Mouse (Mus musculus): ENCODE measurements around the gene Dnah12. TPM values are rescaled to one million over a fixed set of nuclear protein-coding genes. Genes with fewer than 3 reads are reported as not detected.
A peak's percentile ranks its signal among the peaks of the same experiment; 100 is the strongest.
"Not testable (repeated sequence)": the region's sequence is repeated elsewhere in the genome, so short reads cannot be mapped to it uniquely, and the experiment has no call there.

Gene Dnah12
- total and polyA plus RNA-seq, 3 experiments, result 0.04 to 0.10 TPM; not detected in 1

- H3K9ac ChIP-seq (ENCODE audit: control insufficient read depth, low read depth, low read length, poor library complexity, severe bottlenecking); H3K79me2 ChIP-seq (ENCODE audit: control insufficient read depth, insufficient read depth, low read length, poor library complexity); H3K27ac ChIP-seq (ENCODE audit: control insufficient read depth, low read depth, low read length); H3K9me3 ChIP-seq (replicated peaks; ENCODE audit: insufficient read depth, low read length); H3K4me3 ChIP-seq (ENCODE audit: control insufficient read depth in 1 of 2, insufficient read depth in 1 of 2, low read depth in 2 of 2, low read length in 2 of 2); H3K4me1 ChIP-seq (ENCODE audit: control insufficient read depth in 1 of 2, insufficient read depth in 2 of 2, low read length in 2 of 2); H3K36me3 ChIP-seq (ENCODE audit: control insufficient read depth in 1 of 2, insufficient read depth in 2 of 2, low read length in 2 of 2): not testable (repeated sequence)
- DNase-seq (ENCODE audit: low read depth, low spot score), result peak; percentile 41
- peaks cover 6 to 17% of the 10 kb centered on the region in 2 experiments for H3K27me3 ChIP-seq (ENCODE audit: control insufficient read depth in 1 of 2, insufficient read depth in 2 of 2, low read length in 2 of 2)
- TF ChIP-seq SMC3 (IDR thresholded peaks at IDR 0.05; ENCODE audit: low read depth, low read length) (peak; percentile 55), CTCF (IDR thresholded peaks at IDR 0.05 in 2 of 3, conservative IDR thresholded peaks at IDR 0.05 in 1 of 3; ENCODE audit: control insufficient read depth in 1 of 3, insufficient read depth in 1 of 3, low read depth in 2 of 3, low read length in 3 of 3, poor library complexity in 1 of 3, severe bottlenecking in 1 of 3) (peak in 2 of 3 experiments; percentile 18 to 42; a peak in 2 of 6 replicates), ZC3H11A (IDR thresholded peaks at IDR 0.05; ENCODE audit: low read depth, low read length) (peak; percentile 40), RAD21 (IDR thresholded peaks at IDR 0.05; ENCODE audit: low read depth, low read length) (peak; percentile 39)
These were observed 12.2 kb downstream of the Dnah12 start for GRCm38 (mm10) chr14:26705246-26705645.

DNA sequence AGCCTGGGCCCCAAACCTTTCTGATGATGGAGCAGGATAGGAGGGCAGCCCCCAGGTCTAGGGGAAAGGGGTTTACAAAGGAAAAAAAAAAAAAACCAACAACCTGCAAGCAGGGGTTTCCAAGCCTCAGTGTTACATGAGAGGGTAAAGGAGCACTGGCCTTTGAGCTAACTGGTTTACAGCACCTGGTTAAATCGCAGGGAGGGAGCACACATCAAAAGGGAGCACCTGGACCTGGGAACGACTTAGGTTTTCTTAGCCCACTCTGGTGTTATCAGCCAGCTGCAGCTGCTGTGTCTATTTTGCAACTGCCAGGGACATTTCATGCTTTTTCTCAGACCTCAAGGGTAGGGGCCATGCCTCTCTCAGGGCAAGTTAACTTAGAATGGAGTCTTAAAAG is 26.6 kb downstream of the Dnah12 start:
- H3K9ac ChIP-seq (ENCODE audit: control insufficient read depth, low read depth, low read length, poor library complexity, severe bottlenecking); H3K36me3 ChIP-seq (ENCODE audit: control insufficient read depth in 1 of 2, insufficient read depth in 2 of 2, low read length in 2 of 2); H3K27ac ChIP-seq (ENCODE audit: control insufficient read depth, low read depth, low read length); DNase-seq (ENCODE audit: low read depth, low spot score); H3K9me3 ChIP-seq (replicated peaks; ENCODE audit: insufficient read depth, low read length); H3K4me1 ChIP-seq (ENCODE audit: control insufficient read depth in 1 of 2, insufficient read depth in 2 of 2, low read length in 2 of 2); H3K79me2 ChIP-seq (ENCODE audit: control insufficient read depth, insufficient read depth, low read length, poor library complexity); H3K4me3 ChIP-seq (ENCODE audit: control insufficient read depth in 1 of 2, insufficient read depth in 1 of 2, low read depth in 2 of 2, low read length in 2 of 2): not testable (repeated sequence)
- peaks cover 4 to 14% of the 10 kb centered on the region in 2 experiments for H3K27me3 ChIP-seq (ENCODE audit: control insufficient read depth in 1 of 2, insufficient read depth in 2 of 2, low read length in 2 of 2)

DNA sequence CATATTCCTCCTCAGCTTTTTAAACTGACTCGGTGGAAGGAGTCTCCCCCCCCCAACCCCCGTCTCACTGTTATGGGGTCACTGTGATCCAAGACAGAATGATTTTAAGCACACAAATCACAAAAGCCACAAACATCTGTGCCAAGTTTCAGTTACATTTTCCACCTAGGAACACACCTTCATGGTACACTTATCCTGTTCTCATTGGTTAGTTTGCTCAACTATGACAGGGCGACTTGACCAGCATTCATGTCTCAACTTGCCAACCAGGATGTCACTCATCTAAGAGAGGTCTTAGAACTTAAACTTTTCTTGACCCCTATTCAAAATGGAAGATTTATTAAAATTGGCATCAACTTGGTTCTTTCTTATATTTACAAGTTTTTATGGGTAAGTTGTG is 31.8 kb downstream of the Dnah12 start:
- Histone ChIP-seq H3K79me2 (ENCODE audit: control insufficient read depth, insufficient read depth, low read length, poor library complexity) (no peaks in the 10 kb centered on the region), H3K27ac (ENCODE audit: control insufficient read depth, low read depth, low read length) (no peak overlapping the region), H3K4me3 (ENCODE audit: control insufficient read depth in 1 of 2, insufficient read depth in 1 of 2, low read depth in 2 of 2, low read length in 2 of 2) (no peak overlapping the region), H3K4me1 (ENCODE audit: control insufficient read depth in 1 of 2, insufficient read depth in 2 of 2, low read length in 2 of 2) (no peaks in the 10 kb centered on the region), H3K9ac (ENCODE audit: control insufficient read depth, low read depth, low read length, poor library complexity, severe bottlenecking) (no peak overlapping the region), H3K36me3 (ENCODE audit: control insufficient read depth in 1 of 2, insufficient read depth in 2 of 2, low read length in 2 of 2) (no peaks in the 10 kb centered on the region), H3K27me3 (ENCODE audit: control insufficient read depth in 1 of 2, insufficient read depth in 2 of 2, low read length in 2 of 2) (peaks cover 0 to 7% of the 10 kb centered on the region in 2 experiments), H3K9me3 (replicated peaks; ENCODE audit: insufficient read depth, low read length) (no peaks in the 10 kb centered on the region)
- DNase-seq (ENCODE audit: low read depth, low spot score), result no peak
- TF ChIP-seq GATA1 (IDR thresholded peaks at IDR 0.05; ENCODE audit: low read depth, low read length), result no peak
- no peak for TF ChIP-seq CTCF (IDR thresholded peaks at IDR 0.05 in 2 of 3, conservative IDR thresholded peaks at IDR 0.05 in 1 of 3; ENCODE audit: control insufficient read depth in 1 of 3, insufficient read depth in 1 of 3, low read depth in 2 of 3, low read length in 3 of 3, poor library complexity in 1 of 3, severe bottlenecking in 1 of 3)
- no peak for TF ChIP-seq UBTF (IDR thresholded peaks at IDR 0.05; ENCODE audit: borderline replicate concordance, insufficient read depth, low read depth, low read length)
- TF ChIP-seq MAZ (IDR thresholded peaks at IDR 0.05; ENCODE audit: low read depth, low read length), result no peak
- TF ChIP-seq POLR2AphosphoS2 (IDR thresholded peaks at IDR 0.05; ENCODE audit: low read length), result no peak
- no peak for TF ChIP-seq RAD21 (IDR thresholded peaks at IDR 0.05; ENCODE audit: low read depth, low read length)
- no peak for TF ChIP-seq TAL1 (IDR thresholded peaks at IDR 0.05; ENCODE audit: low read length)
- no peak for TF ChIP-seq EP300 (IDR thresholded peaks at IDR 0.05; ENCODE audit: low read depth in 1 of 2, low read length in 2 of 2)
- no peak for TF ChIP-seq JUND (IDR thresholded peaks at IDR 0.05; ENCODE audit: low read depth, low read length)
- no peak for TF ChIP-seq MYB (IDR thresholded peaks at IDR 0.05; ENCODE audit: low read depth, low read length)
- TF ChIP-seq SIN3A (IDR thresholded peaks at IDR 0.05; ENCODE audit: low read length), result no peak
- TF ChIP-seq TCF12 (IDR thresholded peaks at IDR 0.05; ENCODE audit: low read depth, low read length), result no peak
- no peak for TF ChIP-seq SMC3 (IDR thresholded peaks at IDR 0.05; ENCODE audit: low read depth, low read length)
- no peak for TF ChIP-seq E2F4 (IDR thresholded peaks at IDR 0.05; ENCODE audit: borderline replicate concordance, low read depth, low read length)
- no peak for TF ChIP-seq CHD1 (IDR thresholded peaks at IDR 0.05; ENCODE audit: low read depth, low read length)
- no peak for TF ChIP-seq POLR2AphosphoS5 (IDR thresholded peaks at IDR 0.05; ENCODE audit: borderline replicate concordance, low read depth, low read length)

Measured in MEL (cell line).